Mouse (Mus musculus) hindbrain, embryonic 12.5 days (tissue): Measurements from ENCODE around the gene Nav1. TPM values are rescaled to one million over a fixed set of nuclear protein-coding genes. Genes with fewer than 3 reads are reported as not detected.

Experiments used
- ATAC-seq: fragments of 200-750 bp; cut with Nextera tagmentation; 2 replicates; pipeline ENCODE4 v1.8.0; 2017; ENCODE audit warnings: moderate TSS enrichment; ENCODE audit not compliant: low FRiP score
- H3K27ac ChIP-seq: fragments of 300-500 bp; sonication (generic); 2 replicates; pipeline ENCODE4 v1.5.1; 2016; ENCODE audit warnings: mild to moderate bottlenecking
- H3K27me3 ChIP-seq: fragments of 300-500 bp; sonication (generic); 2 replicates; pipeline ENCODE4 v1.6.1; 2016; ENCODE audit warnings: mild to moderate bottlenecking
- H3K36me3 ChIP-seq: fragments of 300-500 bp; sonication (generic); 2 replicates; pipeline ENCODE4 v1.6.1; 2016; ENCODE audit warnings: mild to moderate bottlenecking
- H3K4me1 ChIP-seq: fragments of 300-500 bp; sonication (generic); 2 replicates; pipeline ENCODE4 v1.6.1; 2016
- H3K4me2 ChIP-seq: fragments of 300-500 bp; sonication (generic); replicated peaks from 2 replicates; pipeline ENCODE4 v1.6.1; 2016; ENCODE audit warnings: mild to moderate bottlenecking
- H3K4me3 ChIP-seq: fragments of 300-500 bp; sonication (generic); 2 replicates; pipeline ENCODE4 v1.5.1; 2016; ENCODE audit warnings: mild to moderate bottlenecking
- H3K9ac ChIP-seq: fragments of 300-500 bp; sonication (generic); 2 replicates; pipeline ENCODE4 v1.6.1; 2016; ENCODE audit warnings: mild to moderate bottlenecking, moderate library complexity
- H3K9me3 ChIP-seq: fragments of 300-500 bp; sonication (generic); replicated peaks from 2 replicates; pipeline ENCODE4 v1.6.1; 2016; ENCODE audit warnings: mild to moderate bottlenecking
- WGBS: fragments of 180-500 bp; shearing (Covaris S2); methylation state at CpG from one replicate; pipeline ENCODE4 v1.1.7; 2016; 5-methylcytosine and 5-hydroxymethylcytosine counted together
- polyA plus RNA-seq: library from polyadenylated mRNA; unstranded; fragments of >200 nt; fragmentation: Nextera tagmentation; extraction: Ambion mirVana; gene quantifications from 2 replicates; pipeline ENCODE4 v1.2.1, GENCODE M21; 2016

Nav1 gene
- polyA plus RNA-seq, 1 experiment from 2014 or later, result 35.9 TPM

GRCm38 (mm10) chr1:135586903-135587302 is 20.2 kb downstream of the Nav1 start:
- H3K27ac ChIP-seq, result no peak overlapping the region
- ATAC-seq, result no peak
- no peaks in the 10 kb centered on the region for H3K9me3 ChIP-seq
- H3K4me1 ChIP-seq, result peaks cover 47% of the 10 kb centered on the region
- H3K4me3 ChIP-seq, result no peak overlapping the region
- H3K36me3 ChIP-seq, result no peaks in the 10 kb centered on the region
- no peak overlapping the region for H3K4me2 ChIP-seq
- no peaks in the 10 kb centered on the region for H3K27me3 ChIP-seq
- H3K9ac ChIP-seq, result no peak overlapping the region

GRCm38 (mm10) chr1:135585573-135585972 is 21.5 kb downstream of the Nav1 start:
- no peaks in the 10 kb centered on the region for H3K27me3 ChIP-seq
- under 1% methylated on average over 17 of the region's 19 CpGs for WGBS
- no peaks in the 10 kb centered on the region for H3K9me3 ChIP-seq
- peak overlapping the region; percentile 75 for H3K9ac ChIP-seq
- peaks cover 61% of the 10 kb centered on the region for H3K4me1 ChIP-seq
- peak overlapping the region; percentile 65 for H3K4me3 ChIP-seq
- peak; percentile 70 for ATAC-seq
- peak overlapping the region; percentile 93 for H3K27ac ChIP-seq
- peak overlapping the region; percentile 80 for H3K4me2 ChIP-seq
- no peaks in the 10 kb centered on the region for H3K36me3 ChIP-seq

- peaks cover 68% of the 10 kb centered on the region for H3K4me1 ChIP-seq
- peak overlapping the region; percentile 75 for H3K9ac ChIP-seq
- under 1% methylated on average over 66 of the region's 73 CpGs for WGBS
- H3K27me3 ChIP-seq, result no peaks in the 10 kb centered on the region
- no peaks in the 10 kb centered on the region for H3K36me3 ChIP-seq
- peak overlapping the region; percentile 93 for H3K27ac ChIP-seq
- no peaks in the 10 kb centered on the region for H3K9me3 ChIP-seq
- H3K4me3 ChIP-seq, result peak overlapping the region; percentile 65
- peak; percentile 71 for ATAC-seq
- peak overlapping the region; percentile 80 for H3K4me2 ChIP-seq
Measured at GRCm38 (mm10) chr1:135584587-135585541, 22.2 kb downstream of the Nav1 start.

GRCm38 (mm10) chr1:135583678-135584515 is 23.2 kb downstream of the Nav1 start:
- H3K27ac ChIP-seq, result peak overlapping the region; percentile 93
- no peaks in the 10 kb centered on the region for H3K36me3 ChIP-seq
- H3K9me3 ChIP-seq, result no peaks in the 10 kb centered on the region
- H3K9ac ChIP-seq, result peak overlapping the region; percentile 75
- ATAC-seq, result no peak
- H3K4me2 ChIP-seq, result peak overlapping the region; percentile 80
- 1% methylated on average over 21 of the region's 21 CpGs for WGBS
- no peaks in the 10 kb centered on the region for H3K27me3 ChIP-seq
- peaks cover 76% of the 10 kb centered on the region for H3K4me1 ChIP-seq
- H3K4me3 ChIP-seq, result peak overlapping the region; percentile 65

GRCm38 (mm10) chr1:135583081-135583677 is 23.9 kb downstream of the Nav1 start:
- ATAC-seq, result peak; percentile 69
- H3K36me3 ChIP-seq, result no peaks in the 10 kb centered on the region
- H3K27me3 ChIP-seq, result no peaks in the 10 kb centered on the region
- peak overlapping the region; percentile 80 for H3K4me2 ChIP-seq
- 3% methylated on average over 15 of the region's 15 CpGs for WGBS
- no peaks in the 10 kb centered on the region for H3K9me3 ChIP-seq
- peak overlapping the region; percentile 93 for H3K27ac ChIP-seq
- peak overlapping the region; percentile 75 for H3K9ac ChIP-seq
- H3K4me1 ChIP-seq, result peaks cover 76% of the 10 kb centered on the region
- peak overlapping the region; percentile 65 for H3K4me3 ChIP-seq

- Histone ChIP-seq H3K9me3 (no peaks in the 10 kb centered on the region), H3K27ac (no peak overlapping the region), H3K4me1 (peaks cover 84% of the 10 kb centered on the region), H3K9ac (no peak overlapping the region), H3K4me2 (peak overlapping the region; percentile 80), H3K4me3 (peak overlapping the region; percentile 13), H3K27me3 (no peaks in the 10 kb centered on the region), H3K36me3 (no peaks in the 10 kb centered on the region)
- WGBS, result 16% methylated on average over 8 of the region's 8 CpGs
- no peak for ATAC-seq
Measured at GRCm38 (mm10) chr1:135581001-135581400, 26.1 kb downstream of the Nav1 start.

- 48% methylated on average over 3 of the region's 3 CpGs for WGBS
- Histone ChIP-seq H3K36me3 (no peaks in the 10 kb centered on the region), H3K4me2 (peak overlapping the region; percentile 11; the same call in 1 of the 2 replicates), H3K4me3 (no peak overlapping the region), H3K27ac (0 out of 2 replicates have a peak overlapping the region, but pooled peaks have one; percentile 5), H3K27me3 (no peaks in the 10 kb centered on the region), H3K9ac (no peak overlapping the region), H3K9me3 (no peaks in the 10 kb centered on the region), H3K4me1 (peaks cover 91% of the 10 kb centered on the region)
- no peak for ATAC-seq
Measured at GRCm38 (mm10) chr1:135579111-135579510, 28.0 kb downstream of the Nav1 start.

- Histone ChIP-seq H3K36me3 (no peaks in the 10 kb centered on the region), H3K9ac (no peak overlapping the region), H3K4me3 (no peak overlapping the region), H3K27me3 (no peaks in the 10 kb centered on the region), H3K27ac (peak overlapping the region; percentile 30; the same call in 1 of the 2 replicates), H3K9me3 (no peaks in the 10 kb centered on the region), H3K4me1 (peaks cover 92% of the 10 kb centered on the region), H3K4me2 (no peak overlapping the region)
- WGBS, result 71% methylated on average over 2 of the region's 2 CpGs
- ATAC-seq, result no peak
Measured at GRCm38 (mm10) chr1:135577793-135578192, 29.3 kb downstream of the Nav1 start.

GRCm38 (mm10) chr1:135575393-135575792 is 31.7 kb downstream of the Nav1 start:
- Histone ChIP-seq H3K4me2 (no peak overlapping the region), H3K4me1 (peaks cover 76% of the 10 kb centered on the region), H3K27me3 (no peaks in the 10 kb centered on the region), H3K9ac (no peak overlapping the region), H3K27ac (no peak overlapping the region), H3K4me3 (no peak overlapping the region), H3K36me3 (no peaks in the 10 kb centered on the region), H3K9me3 (no peaks in the 10 kb centered on the region)
- WGBS, result 97% methylated on average over 1 of the region's 1 CpGs
- ATAC-seq, result no peak

- WGBS, result 81% methylated on average over 4 of the region's 4 CpGs
- no peaks in the 10 kb centered on the region for H3K9me3 ChIP-seq
- H3K9ac ChIP-seq, result no peak overlapping the region
- H3K4me1 ChIP-seq, result peaks cover 71% of the 10 kb centered on the region
- no peak for ATAC-seq
- H3K4me3 ChIP-seq, result no peak overlapping the region
- no peak overlapping the region for H3K4me2 ChIP-seq
- H3K27me3 ChIP-seq, result no peaks in the 10 kb centered on the region
- no peak overlapping the region for H3K27ac ChIP-seq
- H3K36me3 ChIP-seq, result no peaks in the 10 kb centered on the region
Measured at GRCm38 (mm10) chr1:135574451-135575208, 32.5 kb downstream of the Nav1 start.

GRCm38 (mm10) chr1:135572139-135572892 is 34.8 kb downstream of the Nav1 start:
- Histone ChIP-seq H3K9me3 (no peaks in the 10 kb centered on the region), H3K4me3 (no peak overlapping the region), H3K27me3 (no peaks in the 10 kb centered on the region), H3K4me2 (no peak overlapping the region), H3K27ac (peak overlapping the region; percentile 44; the same call in 1 of the 2 replicates), H3K4me1 (peaks cover 60% of the 10 kb centered on the region), H3K36me3 (0 out of 2 replicates have a peak, but pooled peaks cover 7% of the 10 kb centered on the region), H3K9ac (no peak overlapping the region)
- WGBS, result 44% methylated on average over 4 of the region's 4 CpGs
- no peak; the same call in 1 of the 2 replicates for ATAC-seq
